Mouse (Mus musculus) G1E (cell line): ENCODE measurements around the gene Pip5k1c.

Source experiments
- CTCF ChIP-seq: IDR thresholded peaks from 2 replicates; pipeline ENCODE4 v1.5.1; 2012; ENCODE audit warnings: low read depth, low read length, inconsistent platforms, mixed read lengths
- POLR2AphosphoS5 ChIP-seq: IDR thresholded peaks from 2 replicates; pipeline ENCODE4 v1.6.1; 2012; ENCODE audit warnings: low read depth, low read length, inconsistent platforms; ENCODE audit not compliant: insufficient replicate concordance

DNA sequence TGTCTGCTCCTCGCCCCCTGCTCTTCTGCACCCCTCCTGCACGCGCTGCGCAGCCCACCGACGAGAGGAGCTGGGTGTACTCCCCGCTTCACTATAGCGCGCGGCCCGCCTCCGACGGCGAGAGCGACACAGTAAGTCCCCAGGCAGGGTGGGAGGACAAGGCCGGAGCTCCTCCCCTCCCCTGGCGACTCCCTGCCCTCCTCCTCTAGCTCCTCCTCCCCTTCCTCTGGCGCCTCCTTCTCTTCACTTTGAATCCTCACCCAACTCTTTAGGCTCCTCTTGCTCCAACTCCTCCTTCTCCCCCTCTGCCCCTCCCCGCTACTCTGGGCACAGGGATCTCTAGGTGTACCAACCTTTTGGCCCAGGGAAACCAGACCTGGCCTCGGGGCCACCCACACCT, 24.5 kb downstream of the Pip5k1c start:
- TF ChIP-seq CTCF (no peak), POLR2AphosphoS5 (no peak)
